Mouse (Mus musculus) cerebellum, postnatal 10 days (tissue): ENCODE measurements at regions not wholly inside any gene's neighbourhood (a gene's known extent, or its start where the extent isn't known, plus 50 kb on each side); places are given as distances from the start of the nearest gene placed in this dataset.

ENCODE experiments used
- DNase-seq, 2 experiments: peaks; one replicate each; pipeline ENCODE4 v3.0.0; 2021; ENCODE audit warnings: mixed read lengths in 2 of 2

GRCm38 (mm10) chr16:55435139-55435968 lies 137.6 kb upstream of the Zpld1 start:
- DNase-seq = no peak

DNA sequence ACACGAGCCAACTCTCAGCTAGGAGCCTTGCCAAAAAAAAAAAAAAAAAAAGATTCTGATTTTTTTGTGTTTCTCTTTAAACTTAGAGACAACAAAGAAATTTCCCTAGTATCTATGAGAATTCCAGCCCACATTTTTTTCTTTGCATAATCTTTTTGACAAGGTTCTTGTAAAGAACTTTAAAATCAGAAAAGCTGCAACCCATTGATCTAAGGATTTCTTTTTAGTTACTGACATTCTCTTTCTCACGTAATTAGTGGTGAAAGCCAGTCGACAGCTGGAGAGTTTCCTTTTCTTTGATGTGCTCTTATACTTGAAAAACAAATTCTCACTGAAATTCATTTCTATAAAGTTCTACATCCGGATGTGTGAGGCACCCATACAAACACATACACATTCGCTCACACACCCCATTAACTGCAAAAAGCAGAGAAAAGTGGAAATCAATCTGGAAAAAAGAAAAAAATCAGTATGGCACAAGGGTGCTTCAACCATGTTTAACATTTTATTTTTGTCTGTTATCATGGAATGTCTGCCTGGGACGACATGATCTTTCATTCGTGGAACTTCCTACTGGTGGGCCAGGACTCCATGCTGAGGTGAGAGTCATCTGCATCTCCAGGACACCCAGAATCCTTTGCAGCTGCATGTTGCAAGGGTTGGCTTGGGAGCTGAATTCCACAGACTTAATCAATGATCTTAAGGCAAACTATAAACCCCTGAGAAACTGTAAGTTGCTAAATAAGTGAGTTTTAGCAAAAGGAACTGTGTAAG lies 124.0 kb upstream of the Zpld1 start:
- no peak for DNase-seq

- DNase-seq = no peak
Observed at GRCm38 (mm10) chr16:55420876-55421568, 123.2 kb upstream of the Zpld1 start.

- DNase-seq = no peak
Observed at GRCm38 (mm10) chr16:55418871-55419270, 121.1 kb upstream of the Zpld1 start.

- DNase-seq = no peak
Observed at GRCm38 (mm10) chr16:55400818-55401217, 103.0 kb upstream of the Zpld1 start.

GRCm38 (mm10) chr16:55394864-55395263 lies 97.1 kb upstream of the Zpld1 start:
- no peak for DNase-seq

DNA sequence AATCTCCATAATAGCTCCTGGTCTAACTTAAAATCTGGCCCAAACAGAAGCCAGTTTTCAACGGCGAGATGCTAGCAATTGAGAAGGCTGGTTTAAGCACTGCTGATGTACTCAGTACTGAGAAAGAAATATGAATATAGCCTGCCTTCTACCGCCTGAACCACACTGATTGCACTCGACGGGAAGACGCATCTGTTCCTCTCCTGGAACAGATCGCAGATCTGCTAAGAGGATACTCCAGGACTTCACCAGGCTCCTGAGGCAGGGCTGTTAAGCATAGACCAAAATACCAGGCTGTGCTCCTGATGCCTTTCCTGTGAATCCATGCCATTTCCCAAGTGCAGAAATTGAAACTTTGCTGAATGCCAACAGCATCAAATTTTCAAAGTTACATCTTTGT lies 92.6 kb upstream of the Zpld1 start:
- DNase-seq = no peak

DNA sequence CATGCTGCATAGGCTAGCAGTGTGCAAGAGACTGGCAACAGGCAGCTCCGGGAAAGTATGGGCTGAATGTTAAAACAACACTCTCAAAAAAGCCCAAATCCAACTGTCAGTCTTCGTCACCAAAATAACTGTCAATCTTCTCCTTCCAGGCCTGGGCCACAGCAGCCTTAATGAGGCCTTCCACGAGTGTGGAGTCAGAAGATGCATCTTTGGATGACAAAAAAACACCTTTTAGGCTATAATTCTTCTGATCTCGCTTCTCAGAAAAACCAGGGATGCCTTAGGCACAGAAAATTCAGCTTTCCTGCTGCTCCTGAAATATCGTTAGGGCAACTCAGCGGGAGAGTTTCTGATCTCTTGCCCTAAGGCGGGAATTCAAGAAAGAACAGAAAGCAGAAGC lies 82.2 kb upstream of the Zpld1 start:
- no peak for DNase-seq

DNA sequence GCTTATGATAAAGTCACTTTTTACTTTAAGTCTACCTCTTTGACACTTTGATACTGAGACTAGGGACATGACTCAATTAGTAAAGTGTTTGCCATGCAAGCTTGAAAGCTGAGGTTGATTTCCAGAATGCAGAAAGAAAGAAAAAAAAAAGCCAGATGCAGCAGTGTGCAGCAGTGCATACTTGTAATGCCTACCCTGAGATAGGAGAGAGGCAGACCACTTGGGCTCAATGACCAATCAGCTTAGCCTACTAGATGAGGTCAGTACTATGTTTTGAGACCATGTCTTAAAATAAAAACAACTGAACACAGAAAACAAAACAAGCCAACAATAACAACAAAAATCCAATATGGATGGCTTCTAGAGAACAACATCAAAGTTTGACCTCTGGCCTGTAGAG lies 81.4 kb upstream of the Zpld1 start:
- DNase-seq = no peak

DNA sequence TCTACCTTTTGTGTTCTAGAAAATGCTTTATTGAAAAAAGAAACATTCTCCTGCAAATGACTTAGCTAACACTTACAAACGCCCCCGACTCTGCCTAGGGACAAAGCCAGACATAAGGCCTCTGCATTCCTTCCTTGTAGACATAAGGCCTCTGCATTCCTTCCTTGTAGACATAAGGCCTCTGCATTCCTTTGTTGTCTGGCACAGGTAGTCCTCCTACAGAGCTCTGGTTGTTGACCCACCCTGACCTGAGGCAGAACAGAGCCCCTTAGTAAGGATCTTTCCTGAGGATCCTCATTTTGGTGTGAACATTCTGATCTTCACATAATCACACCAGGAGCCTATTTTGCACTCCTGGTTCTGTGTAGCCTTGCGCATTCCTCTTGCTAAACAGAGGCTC lies 80.9 kb upstream of the Zpld1 start:
- no peak for DNase-seq

DNA sequence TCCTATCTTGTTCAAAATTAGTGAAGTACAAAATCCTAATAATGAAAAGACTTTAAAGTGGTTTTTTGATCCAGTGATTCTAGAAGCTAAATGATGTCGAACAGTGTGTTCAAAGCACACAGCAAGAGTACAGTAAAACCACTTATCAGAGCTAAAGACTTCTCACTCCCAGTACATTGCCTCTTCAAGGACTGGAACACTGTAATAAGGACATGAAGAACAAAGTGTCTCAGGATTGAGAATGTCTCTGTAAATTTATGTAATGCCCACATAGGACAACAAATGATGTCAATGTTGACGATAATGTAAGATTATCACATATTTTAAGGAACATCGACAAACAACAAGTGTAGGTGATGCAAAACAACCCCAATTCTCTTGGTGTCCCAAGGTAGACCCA lies 78.1 kb upstream of the Zpld1 start:
- DNase-seq = no peak

GRCm38 (mm10) chr16:55357686-55358085 lies 59.9 kb upstream of the Zpld1 start:
- no peak for DNase-seq

- DNase-seq = peak; percentile 38 to 52
Observed at GRCm38 (mm10) chr16:55356097-55356496, 58.3 kb upstream of the Zpld1 start.
